Mouse (Mus musculus) MEL (cell line): ENCODE measurements around the gene Pld1. TPM values are rescaled to one million over a fixed set of nuclear protein-coding genes. Genes with fewer than 3 reads are reported as not detected.

ENCODE experiments used
- DNase-seq: peaks from one replicate; pipeline ENCODE4 v3.0.0; 2011; ENCODE audit warnings: low read depth, low spot score
- H3K27ac ChIP-seq: 2 replicates; pipeline ENCODE4 v1.5.1; 2012; ENCODE audit warnings: low read depth, mild to moderate bottlenecking, control low read depth, low read length, moderate library complexity; ENCODE audit not compliant: control insufficient read depth
- H3K27me3 ChIP-seq, 2 experiments: fragments of 150-350 bp in 1 of 2; sonication (generic) in 1 of 2; 2 replicates each; pipeline ENCODE4 v1.6.1; 2012; ENCODE audit warnings: low read length in 2 of 2, mild to moderate bottlenecking in 2 of 2, improper control_type of control experiment in 1 of 2, moderate library complexity in 1 of 2; ENCODE audit not compliant: insufficient read depth in 2 of 2, control insufficient read depth in 1 of 2
- H3K36me3 ChIP-seq, 2 experiments: 2 replicates each; pipeline ENCODE4 v1.6.1; 2012 to 2014; ENCODE audit warnings: low read length in 2 of 2, improper control_type of control experiment in 1 of 2, inconsistent platforms in 1 of 2, mild to moderate bottlenecking in 1 of 2; ENCODE audit not compliant: insufficient read depth in 2 of 2, control insufficient read depth in 1 of 2
- H3K4me1 ChIP-seq, 2 experiments: fragments of 150-350 bp in 1 of 2; sonication (generic) in 1 of 2; 2 replicates each; pipeline ENCODE4 v1.6.1; 2012; ENCODE audit warnings: low read length in 2 of 2, improper control_type of control experiment in 1 of 2, mild to moderate bottlenecking in 1 of 2; ENCODE audit not compliant: insufficient read depth in 2 of 2, control insufficient read depth in 1 of 2
- H3K4me3 ChIP-seq, 2 experiments: fragments of 150-350 bp in 1 of 2; sonication (generic) in 1 of 2; 2 replicates each; pipeline ENCODE4 v1.5.1; 2012; ENCODE audit warnings: low read depth in 2 of 2, low read length in 2 of 2, mild to moderate bottlenecking in 2 of 2, moderate library complexity in 2 of 2, control low read depth in 1 of 2, improper control_type of control experiment in 1 of 2; ENCODE audit not compliant: control insufficient read depth in 1 of 2, insufficient read depth in 1 of 2
- H3K79me2 ChIP-seq: 2 replicates; pipeline ENCODE4 v1.6.1; 2012; ENCODE audit warnings: mild to moderate bottlenecking, low read length, moderate library complexity; ENCODE audit not compliant: control insufficient read depth, poor library complexity, insufficient read depth
- H3K9ac ChIP-seq: 2 replicates; pipeline ENCODE4 v1.6.1; 2012; ENCODE audit warnings: low read depth, mild to moderate bottlenecking, control low read depth, low read length, moderate library complexity; ENCODE audit not compliant: control insufficient read depth, poor library complexity, severe bottlenecking
- H3K9me3 ChIP-seq: fragments of 150-350 bp; sonication (generic); replicated peaks from 2 replicates; pipeline ENCODE4 v1.6.1; 2012; ENCODE audit warnings: mild to moderate bottlenecking, low read length, improper control_type of control experiment, moderate library complexity; ENCODE audit not compliant: insufficient read depth
- BHLHE40 ChIP-seq: IDR thresholded peaks from 2 replicates; pipeline ENCODE4 v1.6.1; 2012; ENCODE audit warnings: low read depth, mild to moderate bottlenecking, inconsistent platforms, low read length, improper control_type of control experiment, borderline replicate concordance
- CHD1 ChIP-seq: IDR thresholded peaks from 2 replicates; pipeline ENCODE4 v1.6.1; 2012; ENCODE audit warnings: low read depth, mild to moderate bottlenecking, inconsistent platforms, low read length, improper control_type of control experiment
- CHD2 ChIP-seq: IDR thresholded peaks from 2 replicates; pipeline ENCODE4 v1.6.1; 2011; ENCODE audit warnings: low read length, improper control_type of control experiment
- E2F4 ChIP-seq: IDR thresholded peaks from 2 replicates; pipeline ENCODE4 v1.6.1; 2011; ENCODE audit warnings: low read depth, low read length, improper control_type of control experiment, borderline replicate concordance
- EP300 ChIP-seq, 2 experiments: IDR thresholded peaks; 2 replicates each; pipeline ENCODE4 v1.6.1; 2011; ENCODE audit warnings: improper control_type of control experiment in 2 of 2, low read length in 2 of 2, low read depth in 1 of 2, mild to moderate bottlenecking in 1 of 2
- JUND ChIP-seq: IDR thresholded peaks from 2 replicates; pipeline ENCODE4 v1.6.1; 2011; ENCODE audit warnings: low read depth, mild to moderate bottlenecking, improper control_type of control experiment, low read length
- MAX ChIP-seq: IDR thresholded peaks from 2 replicates; pipeline ENCODE4 v1.6.1; 2011; ENCODE audit warnings: low read length, improper control_type of control experiment
- MEF2A ChIP-seq: IDR thresholded peaks from 2 replicates; pipeline ENCODE4 v1.6.1; 2014; ENCODE audit warnings: low read depth, mild to moderate bottlenecking, inconsistent platforms, low read length, improper control_type of control experiment; ENCODE audit not compliant: poor library complexity, insufficient replicate concordance, severe bottlenecking; ENCODE audit errors: extremely low read depth
- MXI1 ChIP-seq: IDR thresholded peaks from 2 replicates; pipeline ENCODE4 v1.6.1; 2011; ENCODE audit warnings: mild to moderate bottlenecking, low read depth, low read length, improper control_type of control experiment
- NRF1 ChIP-seq: IDR thresholded peaks from 2 replicates; pipeline ENCODE4 v1.6.1; 2014; ENCODE audit warnings: low read depth, mild to moderate bottlenecking, inconsistent platforms, low read length, improper control_type of control experiment, moderate library complexity; ENCODE audit not compliant: poor library complexity, insufficient read depth, severe bottlenecking
- POLR2AphosphoS2 ChIP-seq: IDR thresholded peaks from 2 replicates; pipeline ENCODE4 v1.6.1; 2011; ENCODE audit warnings: low read length, improper control_type of control experiment
- POLR2AphosphoS5 ChIP-seq: IDR thresholded peaks from 2 replicates; pipeline ENCODE4 v1.6.1; 2012; ENCODE audit warnings: low read depth, borderline replicate concordance, mild to moderate bottlenecking, inconsistent platforms, low read length, moderate library complexity, mixed read lengths
- SMC3 ChIP-seq: IDR thresholded peaks from 2 replicates; pipeline ENCODE4 v1.6.1; 2011; ENCODE audit warnings: low read depth, low read length, improper control_type of control experiment
- TBP ChIP-seq: IDR thresholded peaks from 2 replicates; pipeline ENCODE4 v1.8.0; 2011; ENCODE audit warnings: low read depth, low read length, improper control_type of control experiment
- UBTF ChIP-seq: IDR thresholded peaks from 2 replicates; pipeline ENCODE4 v1.6.1; 2012; ENCODE audit warnings: low read depth, mild to moderate bottlenecking, inconsistent platforms, low read length, improper control_type of control experiment, moderate library complexity, borderline replicate concordance; ENCODE audit not compliant: insufficient read depth
- polyA plus RNA-seq, 2 experiments: library from polyadenylated mRNA; stranded (reverse) in 1 of 2; unstranded in 1 of 2; fragments of >175 nt in 1 of 2; fragments of >200 nt in 1 of 2; gene quantifications; 2 replicates each; pipeline versions ENCODE4 v1.2.1 to v1.2.4; 2012; ENCODE audit warnings: low replicate concordance in 2 of 2, low read depth in 1 of 2; ENCODE audit not compliant: insufficient read length in 2 of 2, insufficient read depth in 1 of 2, missing spikeins in 1 of 2
- total RNA-seq: library from RNA; depleted of rRNA; stranded (reverse); fragments of 300-350 nt; gene quantifications from 2 replicates; pipeline ENCODE4 v1.2.3, GENCODE M21; 2012

The Pld1 gene
- total and polyA plus RNA-seq, 3 experiments: 0.22 TPM; not detected in 2

DNA sequence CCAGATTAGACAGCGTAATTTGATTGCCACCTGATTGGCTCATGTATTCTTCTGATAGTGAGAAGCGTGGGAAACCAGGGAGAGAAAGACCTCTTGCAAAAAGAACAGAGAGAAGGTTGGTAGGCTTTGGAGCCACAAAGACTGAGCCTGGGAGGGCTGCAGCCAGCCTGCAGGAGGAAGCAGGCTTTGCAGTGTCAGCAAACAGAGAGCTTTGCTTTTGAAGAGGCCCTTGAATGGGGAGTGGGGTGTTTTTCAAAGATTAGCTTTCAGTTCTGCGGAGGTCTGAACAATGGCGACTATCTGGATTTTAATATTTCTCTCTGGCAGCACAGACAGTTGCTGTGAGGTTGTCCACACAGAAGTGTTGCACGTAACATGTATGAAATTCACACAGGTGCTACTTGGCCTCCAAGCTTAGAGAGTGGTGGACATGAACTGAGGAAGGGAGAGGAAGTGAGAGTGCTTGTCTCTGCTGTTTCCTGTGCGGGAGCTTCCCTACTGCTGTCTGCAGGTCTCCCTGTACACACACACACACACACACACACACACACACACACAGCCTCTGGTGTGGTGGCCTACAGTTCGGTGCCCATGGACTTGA lies 93.2 kb downstream of the Pld1 start (continued):
- TF ChIP-seq CHD2 (no peak), JUND (no peak)
- TF ChIP-seq, all 39 proteins: peak for 0

DNA sequence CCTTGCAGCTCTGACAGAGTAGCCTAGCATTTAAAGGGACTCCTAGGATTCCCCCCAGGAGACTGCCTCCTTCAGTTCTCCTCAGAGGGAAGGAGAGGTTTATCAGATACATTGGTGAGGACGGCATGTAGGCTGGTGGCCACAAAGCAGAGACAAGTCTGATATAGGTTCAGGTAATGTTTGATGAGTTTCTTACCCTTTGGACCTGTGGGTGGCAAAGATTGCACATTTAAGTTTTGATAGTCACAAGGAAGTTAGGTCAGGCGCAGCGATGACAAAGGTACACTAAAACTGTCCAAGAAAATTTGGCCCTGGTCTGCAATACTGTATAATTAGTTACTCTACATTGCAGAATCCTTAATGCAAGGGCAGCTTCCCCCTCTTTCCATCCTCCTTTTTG lies 95.4 kb downstream of the Pld1 start:
- no peaks in the 10 kb centered on the region for H3K9me3 ChIP-seq
- TF ChIP-seq POLR2AphosphoS2 (no peak), E2F4 (no peak), EP300 (IDR thresholded peaks at IDR 0.05; ENCODE audit: low read depth in 1 of 2, low read length in 2 of 2) (no peak), BHLHE40 (no peak)
- TF ChIP-seq, all 39 proteins: peak for 0
- no peaks in the 10 kb centered on the region for H3K79me2 ChIP-seq
- no peaks in the 10 kb centered on the region for H3K27me3 ChIP-seq
- H3K4me3 ChIP-seq: no peak overlapping the region
- no peaks in the 10 kb centered on the region for H3K36me3 ChIP-seq
- H3K9ac ChIP-seq: no peak overlapping the region
- H3K4me1 ChIP-seq: no peaks in the 10 kb centered on the region
- H3K27ac ChIP-seq: no peak overlapping the region
- no peak for DNase-seq

DNA sequence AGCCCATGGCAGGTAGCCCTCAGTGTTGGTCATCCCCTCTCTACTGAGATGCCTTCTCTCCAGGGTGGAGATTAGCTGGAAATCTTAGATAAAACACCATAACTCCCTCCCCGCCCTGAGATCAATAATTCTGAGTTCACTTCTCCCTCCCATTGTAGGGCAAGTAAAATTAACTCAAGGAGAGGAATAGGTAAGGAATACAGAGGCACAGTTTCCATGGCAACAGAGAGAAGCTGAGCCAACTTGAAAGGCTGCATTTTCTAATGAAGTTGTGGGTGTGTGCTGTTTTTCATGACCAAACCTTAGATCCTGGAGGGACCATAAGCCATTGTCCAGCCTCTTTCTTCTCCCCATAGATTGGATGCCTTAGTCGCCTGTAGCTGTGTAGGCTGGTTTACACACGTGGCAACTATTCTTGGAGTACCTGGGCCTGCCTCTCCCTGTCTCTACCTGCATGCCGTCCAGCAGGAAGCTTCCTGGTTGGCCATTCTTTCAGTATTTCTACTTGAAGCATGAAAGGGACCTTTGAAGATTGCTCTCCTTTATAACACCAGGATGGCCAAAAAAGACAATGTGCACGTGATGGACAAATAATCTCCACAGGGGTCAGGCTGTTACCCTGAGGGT lies 96.3 kb downstream of the Pld1 start:
- no peaks in the 10 kb centered on the region for H3K79me2 ChIP-seq
- no peaks in the 10 kb centered on the region for H3K36me3 ChIP-seq
- TF ChIP-seq MEF2A: no peak
- TF ChIP-seq MXI1: no peak
- no peak for TF ChIP-seq UBTF
- no peak for TF ChIP-seq CHD2
- TF ChIP-seq POLR2AphosphoS5: no peak
- no peak for TF ChIP-seq NRF1
- no peak for TF ChIP-seq CHD1
- no peak for TF ChIP-seq MAX
- no peak for TF ChIP-seq SMC3
- TF ChIP-seq TBP: no peak
- TF ChIP-seq, all 39 proteins: peak for 0
- Histone ChIP-seq H3K9me3 (no peaks in the 10 kb centered on the region), H3K4me3 (no peak overlapping the region), H3K27me3 (no peaks in the 10 kb centered on the region), H3K4me1 (no peaks in the 10 kb centered on the region), H3K9ac (no peak overlapping the region), H3K27ac (no peak overlapping the region)
- no peak for DNase-seq
